Mouse (Mus musculus): ENCODE measurements at regions not wholly inside any gene's neighbourhood (a gene's known extent, or its start where the extent isn't known, plus 50 kb on each side); places are given as distances from the start of the nearest gene placed in this dataset.

GRCm38 (mm10) chr8:115881881-115882280 lies 174.3 kb upstream of the Maf start:
- H3K4me1 ChIP-seq (replicated peaks; ENCODE audit: control insufficient read depth in 2 of 2, insufficient read depth in 2 of 2, low read length in 1 of 2), result no peaks in the 10 kb centered on the region
- H3K36me3 ChIP-seq (replicated peaks; ENCODE audit: control insufficient read depth, insufficient read depth, low read depth), result no peaks in the 10 kb centered on the region
- no peak for TF ChIP-seq CTCF (IDR thresholded peaks at IDR 0.05; ENCODE audit: low read depth)
- TF ChIP-seq EP300 (IDR thresholded peaks at IDR 0.05; ENCODE audit: low read depth), result no peak
- ATAC-seq (ENCODE audit: insufficient read depth) (no peak), DNase-seq (ENCODE audit: low read depth in 3 of 3, low spot score in 3 of 3) (no peak)
- H3K27ac ChIP-seq, result no peak overlapping the region
- H3K9ac ChIP-seq (replicated peaks), result no peak overlapping the region
- no peak overlapping the region for H3K4me2 ChIP-seq (ENCODE audit: low read depth)
- 64% methylated on average over 8 of the region's 8 CpGs for WGBS (ENCODE audit: insufficient replicate concordance)
- H3K4me3 ChIP-seq (ENCODE audit: insufficient read depth in 1 of 2, low read depth in 2 of 2, low read length in 2 of 2), result no peak overlapping the region
- no peaks in the 10 kb centered on the region for H3K9me3 ChIP-seq (ENCODE audit: control insufficient read depth, low read length)
- no peaks in the 10 kb centered on the region for H3K27me3 ChIP-seq (ENCODE audit: control insufficient read depth, insufficient read depth, low read length)

- H3K27me3 ChIP-seq (ENCODE audit: control insufficient read depth, insufficient read depth, low read length), result no peaks in the 10 kb centered on the region
- ATAC-seq (ENCODE audit: insufficient read depth) (no peak), DNase-seq (ENCODE audit: low read depth in 3 of 3, low spot score in 3 of 3) (no peak)
- H3K9ac ChIP-seq (replicated peaks), result no peak overlapping the region
- H3K9me3 ChIP-seq (ENCODE audit: control insufficient read depth, low read length), result no peaks in the 10 kb centered on the region
- no peak overlapping the region for H3K4me2 ChIP-seq (ENCODE audit: low read depth)
- WGBS (ENCODE audit: insufficient replicate concordance), result 70% methylated on average over 7 of the region's 7 CpGs
- TF ChIP-seq CTCF (IDR thresholded peaks at IDR 0.05; ENCODE audit: low read depth) (no peak), EP300 (IDR thresholded peaks at IDR 0.05; ENCODE audit: low read depth) (no peak)
- no peaks in the 10 kb centered on the region for H3K36me3 ChIP-seq (replicated peaks; ENCODE audit: control insufficient read depth, insufficient read depth, low read depth)
- H3K4me3 ChIP-seq (ENCODE audit: insufficient read depth in 1 of 2, low read depth in 2 of 2, low read length in 2 of 2), result no peak overlapping the region
- H3K4me1 ChIP-seq (replicated peaks; ENCODE audit: control insufficient read depth in 2 of 2, insufficient read depth in 2 of 2, low read length in 1 of 2), result no peaks in the 10 kb centered on the region
- no peak overlapping the region for H3K27ac ChIP-seq
Measured at GRCm38 (mm10) chr8:115874789-115875188, 167.2 kb upstream of the Maf start.

GRCm38 (mm10) chr8:115871381-115871780 lies 163.8 kb upstream of the Maf start:
- Histone ChIP-seq H3K27me3 (ENCODE audit: control insufficient read depth, insufficient read depth, low read length) (no peaks in the 10 kb centered on the region), H3K27ac (no peak overlapping the region), H3K4me2 (ENCODE audit: low read depth) (no peak overlapping the region), H3K4me1 (replicated peaks; ENCODE audit: control insufficient read depth in 2 of 2, insufficient read depth in 2 of 2, low read length in 1 of 2) (no peaks in the 10 kb centered on the region), H3K9ac (replicated peaks) (no peak overlapping the region), H3K36me3 (replicated peaks; ENCODE audit: control insufficient read depth, insufficient read depth, low read depth) (no peaks in the 10 kb centered on the region), H3K9me3 (ENCODE audit: control insufficient read depth, low read length) (no peaks in the 10 kb centered on the region), H3K4me3 (ENCODE audit: insufficient read depth in 1 of 2, low read depth in 2 of 2, low read length in 2 of 2) (no peak overlapping the region)
- WGBS (ENCODE audit: insufficient replicate concordance), result 57% methylated on average over 5 of the region's 5 CpGs
- TF ChIP-seq CTCF (IDR thresholded peaks at IDR 0.05; ENCODE audit: low read depth) (no peak), EP300 (IDR thresholded peaks at IDR 0.05; ENCODE audit: low read depth) (no peak)
- no peak for ATAC-seq (ENCODE audit: insufficient read depth)
- no peak for DNase-seq (ENCODE audit: low read depth in 3 of 3, low spot score in 3 of 3)

GRCm38 (mm10) chr8:115861381-115861780 lies 153.8 kb upstream of the Maf start:
- H3K9ac ChIP-seq (replicated peaks), result no peak overlapping the region
- DNase-seq (ENCODE audit: low read depth in 3 of 3, low spot score in 3 of 3), result no peak
- H3K27me3 ChIP-seq (ENCODE audit: control insufficient read depth, insufficient read depth, low read length), result no peaks in the 10 kb centered on the region
- ATAC-seq (ENCODE audit: insufficient read depth), result no peak
- H3K27ac ChIP-seq, result no peak overlapping the region
- no peaks in the 10 kb centered on the region for H3K4me1 ChIP-seq (replicated peaks; ENCODE audit: control insufficient read depth in 2 of 2, insufficient read depth in 2 of 2, low read length in 1 of 2)
- H3K36me3 ChIP-seq (replicated peaks; ENCODE audit: control insufficient read depth, insufficient read depth, low read depth), result no peaks in the 10 kb centered on the region
- no peak overlapping the region for H3K4me2 ChIP-seq (ENCODE audit: low read depth)
- TF ChIP-seq CTCF (IDR thresholded peaks at IDR 0.05; ENCODE audit: low read depth), result no peak
- no peak for TF ChIP-seq EP300 (IDR thresholded peaks at IDR 0.05; ENCODE audit: low read depth)
- WGBS (ENCODE audit: insufficient replicate concordance), result 54% methylated on average over 3 of the region's 3 CpGs
- H3K4me3 ChIP-seq (ENCODE audit: insufficient read depth in 1 of 2, low read depth in 2 of 2, low read length in 2 of 2), result no peak overlapping the region
- H3K9me3 ChIP-seq (ENCODE audit: control insufficient read depth, low read length), result no peaks in the 10 kb centered on the region

GRCm38 (mm10) chr8:115859406-115859805 lies 151.8 kb upstream of the Maf start:
- ATAC-seq (ENCODE audit: insufficient read depth) (no peak), DNase-seq (ENCODE audit: low read depth in 3 of 3, low spot score in 3 of 3) (no peak)
- Histone ChIP-seq H3K9me3 (ENCODE audit: control insufficient read depth, low read length) (no peaks in the 10 kb centered on the region), H3K36me3 (replicated peaks; ENCODE audit: control insufficient read depth, insufficient read depth, low read depth) (no peaks in the 10 kb centered on the region), H3K4me3 (ENCODE audit: insufficient read depth in 1 of 2, low read depth in 2 of 2, low read length in 2 of 2) (no peak overlapping the region), H3K9ac (replicated peaks) (no peak overlapping the region), H3K4me1 (replicated peaks; ENCODE audit: control insufficient read depth in 2 of 2, insufficient read depth in 2 of 2, low read length in 1 of 2) (no peaks in the 10 kb centered on the region), H3K27ac (no peak overlapping the region), H3K4me2 (ENCODE audit: low read depth) (no peak overlapping the region), H3K27me3 (ENCODE audit: control insufficient read depth, insufficient read depth, low read length) (no peaks in the 10 kb centered on the region)
- TF ChIP-seq EP300 (IDR thresholded peaks at IDR 0.05; ENCODE audit: low read depth) (no peak), CTCF (IDR thresholded peaks at IDR 0.05; ENCODE audit: low read depth) (no peak)
- 77% methylated on average over 8 of the region's 8 CpGs for WGBS (ENCODE audit: insufficient replicate concordance)

Data from liver, embryonic 14.5 days (tissue).